Mouse (Mus musculus) kidney, adult 2 months (tissue): Measurements from ENCODE around the gene Lrrk1. TPM values are rescaled to one million over a fixed set of nuclear protein-coding genes. Genes with fewer than 3 reads are reported as not detected.
A peak's percentile ranks its signal among the peaks of the same experiment; 100 is the strongest.

Experiments
- DNase-seq: peaks from one replicate; pipeline ENCODE4 v3.0.0; 2021
- H3K27ac ChIP-seq: fragments of 200-500 bp; 2 replicates; pipeline ENCODE4 v1.5.1; 2012; ENCODE audit warnings: low read depth, low read length, control low read depth, inconsistent platforms; ENCODE audit not compliant: insufficient read depth
- H3K27me3 ChIP-seq: fragments of 200-500 bp; replicated peaks from 2 replicates; pipeline ENCODE4 v1.6.1; 2012; ENCODE audit warnings: mild to moderate bottlenecking, moderate library complexity, low read length, inconsistent platforms; ENCODE audit not compliant: control insufficient read depth, insufficient read depth
- H3K36me3 ChIP-seq: fragments of 200-500 bp; 2 replicates; pipeline ENCODE4 v1.6.1; 2012; ENCODE audit warnings: mild to moderate bottlenecking, moderate library complexity, low read length, inconsistent platforms; ENCODE audit not compliant: control insufficient read depth, insufficient read depth
- H3K4me1 ChIP-seq: fragments of 200-500 bp; 2 replicates; pipeline ENCODE4 v1.6.1; 2011; ENCODE audit warnings: low read length; ENCODE audit not compliant: control insufficient read depth, insufficient read depth
- H3K4me3 ChIP-seq: fragments of 200-500 bp; 2 replicates; pipeline ENCODE4 v1.5.1; 2011; ENCODE audit warnings: mild to moderate bottlenecking, low read depth, low read length, control low read depth; ENCODE audit not compliant: insufficient read depth
- CTCF ChIP-seq: fragments of 200-500 bp; conservative IDR thresholded peaks from 2 replicates; pipeline ENCODE4 v1.5.1; 2011; ENCODE audit warnings: low read depth, mild to moderate bottlenecking, control low read depth, low read length, moderate library complexity, mixed read lengths; ENCODE audit not compliant: insufficient read depth, insufficient read length
- POLR2A ChIP-seq: fragments of 200-500 bp; IDR thresholded peaks from one replicate; pipeline ENCODE4 v1.6.1; 2011; ENCODE audit warnings: low read depth, low read length, control low read depth
- WGBS: fragments of 180-500 bp; shearing (Covaris S2); methylation state at CpG from one replicate; pipeline ENCODE4 v1.1.7; 2018; 5-methylcytosine and 5-hydroxymethylcytosine counted together
- polyA plus RNA-seq: library from polyadenylated mRNA; depleted of rRNA; stranded (reverse); fragments of >200 nt; gene quantifications from 2 replicates; pipeline ENCODE4 v1.2.3, GENCODE M21; 2012

Lrrk1 gene
- polyA plus RNA-seq, 1 experiment, result 17.3 TPM

DNA sequence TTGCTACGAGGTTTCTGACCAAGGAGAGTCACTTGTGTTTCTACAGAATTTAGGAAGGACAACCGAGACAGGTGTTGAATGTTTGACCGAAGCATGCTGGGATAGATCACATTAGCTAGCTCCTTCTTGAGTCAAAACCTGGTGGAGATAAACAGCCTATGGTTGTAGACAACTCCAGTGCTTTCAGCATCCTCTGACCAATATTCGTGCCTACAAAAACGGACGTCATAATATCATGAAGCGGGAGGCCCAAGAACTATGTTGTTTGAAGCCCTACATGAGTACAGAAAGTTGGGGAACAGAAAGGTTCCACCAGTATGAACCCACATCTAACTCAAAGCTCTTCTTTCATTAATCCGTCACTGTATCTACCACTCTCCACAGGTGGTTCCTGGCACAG, 3.3 kb downstream of the Lrrk1 start:
- H3K27ac ChIP-seq, result 0 out of 2 replicates have a peak overlapping the region, but pooled peaks have one; percentile 14
- H3K27me3 ChIP-seq, result no peaks in the 10 kb centered on the region
- no peak for DNase-seq
- H3K4me1 ChIP-seq, result peaks cover 13% of the 10 kb centered on the region; the same call in 1 of the 2 replicates
- H3K4me3 ChIP-seq, result no peak overlapping the region
- WGBS, result 81% methylated on average over 8 of the region's 8 CpGs
- no peaks in the 10 kb centered on the region for H3K36me3 ChIP-seq
- TF ChIP-seq POLR2A (no peak), CTCF (no peak)

DNA sequence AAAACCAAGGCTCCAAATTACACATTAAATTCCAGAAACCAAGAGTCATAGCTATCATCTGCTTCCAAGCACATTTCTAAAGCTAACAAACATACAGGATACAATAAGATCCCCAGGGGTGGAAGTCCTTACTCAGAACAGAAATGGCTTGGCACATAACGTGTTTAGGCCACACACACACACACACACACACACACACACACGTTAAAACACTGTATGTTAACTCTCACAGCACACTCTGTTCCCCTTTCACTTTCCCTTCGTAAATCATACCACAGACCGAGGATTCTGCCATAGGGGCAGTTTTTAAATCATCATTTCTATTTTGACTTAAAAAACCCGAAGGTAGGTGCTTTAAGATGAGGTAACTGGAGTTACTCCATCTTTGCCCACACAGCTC, 3.9 kb downstream of the Lrrk1 start:
- H3K27ac ChIP-seq, result no peak overlapping the region
- WGBS, result 29% methylated on average over 5 of the region's 5 CpGs

DNA sequence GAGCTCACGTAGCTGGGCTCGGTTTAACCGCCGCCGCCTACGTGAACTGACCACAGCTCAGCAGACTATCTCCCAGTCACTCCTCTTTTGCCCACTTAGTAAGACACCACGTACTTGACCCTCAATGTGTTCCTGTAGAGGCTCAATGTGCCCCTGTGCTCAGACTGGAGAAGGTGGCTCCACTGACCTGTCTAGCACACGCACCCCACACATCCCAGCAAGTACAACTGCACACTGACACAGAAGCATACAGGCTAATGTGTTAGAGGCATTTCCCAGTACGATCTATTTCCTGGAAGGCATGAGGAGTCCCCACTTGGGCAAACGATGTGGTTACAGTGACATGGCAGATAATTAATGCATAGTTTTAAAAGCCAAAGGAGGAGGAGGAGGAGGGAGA, 11.6 kb downstream of the Lrrk1 start:
- H3K36me3 ChIP-seq, result no peaks in the 10 kb centered on the region
- 73% methylated on average over 10 of the region's 10 CpGs for WGBS
- DNase-seq, result no peak
- peak overlapping the region; percentile 15 for H3K27ac ChIP-seq
- H3K27me3 ChIP-seq, result no peaks in the 10 kb centered on the region
- TF ChIP-seq POLR2A (no peak), CTCF (no peak)
- H3K4me1 ChIP-seq, result peaks cover 10% of the 10 kb centered on the region
- H3K4me3 ChIP-seq, result no peak overlapping the region

More for the DNA sequence above, 3.9 kb downstream of the Lrrk1 start:
- H3K27me3 ChIP-seq, result no peaks in the 10 kb centered on the region
- H3K4me3 ChIP-seq, result no peak overlapping the region
- TF ChIP-seq CTCF (no peak), POLR2A (no peak)
- peak; percentile 31 for DNase-seq
- no peaks in the 10 kb centered on the region for H3K36me3 ChIP-seq
- peaks cover 13% of the 10 kb centered on the region; the same call in 1 of the 2 replicates for H3K4me1 ChIP-seq

DNA sequence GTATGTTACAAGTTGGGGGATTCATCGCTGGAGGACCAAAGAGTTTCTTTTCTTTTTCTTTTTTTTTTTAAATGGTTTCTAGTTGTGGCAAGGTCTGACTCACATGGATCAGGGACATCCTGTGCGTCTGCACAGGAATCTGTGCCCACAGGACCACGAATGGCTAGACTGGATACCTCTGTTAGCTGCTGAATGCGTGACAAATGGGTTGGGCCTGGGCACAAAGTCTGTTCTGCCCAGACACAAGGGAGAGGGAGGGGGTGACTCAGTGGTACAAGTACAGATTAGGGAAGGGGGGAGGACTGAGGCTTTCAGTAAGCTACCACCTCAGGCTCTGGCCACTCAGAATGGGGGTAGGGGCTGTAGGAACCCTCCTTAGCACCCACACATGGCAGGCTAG, 12.4 kb downstream of the Lrrk1 start:
- WGBS, result 81% methylated on average over 4 of the region's 4 CpGs
- Histone ChIP-seq H3K36me3 (no peaks in the 10 kb centered on the region), H3K4me1 (peaks cover 13% of the 10 kb centered on the region), H3K27ac (no peak overlapping the region; the same call in 1 of the 2 replicates), H3K4me3 (no peak overlapping the region), H3K27me3 (no peaks in the 10 kb centered on the region)
- TF ChIP-seq CTCF (no peak), POLR2A (no peak)
- DNase-seq, result no peak

DNA sequence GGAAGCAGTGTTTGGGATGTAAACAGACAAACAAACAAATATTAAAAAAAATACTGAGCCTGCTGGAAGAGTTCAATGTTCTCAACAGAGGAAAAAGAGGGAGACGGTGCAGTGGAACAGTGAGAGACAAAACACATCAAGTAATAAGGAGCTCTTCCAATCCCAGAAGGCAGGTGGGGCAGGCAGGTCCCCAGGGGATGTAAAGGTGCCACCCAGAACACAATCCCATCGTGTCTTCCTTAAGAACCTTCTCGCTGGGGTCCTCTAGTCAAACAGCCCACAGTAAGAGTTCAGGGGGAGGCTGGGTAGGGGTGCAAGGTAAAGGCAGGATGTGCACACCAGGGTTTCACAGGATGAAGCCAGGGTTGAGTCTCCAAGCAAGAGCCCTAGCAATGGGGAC, 14.8 kb downstream of the Lrrk1 start:
- WGBS, result 96% methylated on average over 3 of the region's 3 CpGs
- no peak for TF ChIP-seq CTCF
- TF ChIP-seq POLR2A, result no peak
- Histone ChIP-seq H3K36me3 (no peaks in the 10 kb centered on the region), H3K4me1 (peaks cover 21% of the 10 kb centered on the region), H3K27me3 (no peaks in the 10 kb centered on the region), H3K27ac (no peak overlapping the region), H3K4me3 (no peak overlapping the region)
- DNase-seq, result no peak

DNA sequence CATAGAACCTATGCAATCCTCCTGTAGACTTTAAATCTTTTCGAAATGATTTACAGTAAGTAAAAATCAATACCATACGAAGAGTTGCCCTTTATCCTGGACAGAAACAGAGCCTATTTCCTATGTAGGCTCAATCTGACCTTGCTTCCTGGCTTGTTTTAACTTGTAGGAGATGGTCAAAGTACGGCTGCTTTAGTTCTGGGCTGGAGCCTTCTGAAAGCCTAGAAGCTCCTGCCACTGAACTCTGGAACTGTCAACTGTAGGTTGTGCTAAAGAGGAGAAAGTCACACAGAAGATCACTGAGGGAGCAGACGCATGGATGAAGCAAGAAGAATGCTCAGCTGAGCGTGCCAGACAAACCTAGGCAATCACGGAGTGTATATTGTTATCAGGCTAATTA, 17.2 kb downstream of the Lrrk1 start:
- TF ChIP-seq CTCF, result no peak
- TF ChIP-seq POLR2A, result no peak
- 66% methylated on average over 6 of the region's 6 CpGs for WGBS
- no peak overlapping the region for H3K4me3 ChIP-seq
- DNase-seq, result peak; percentile 36
- peaks cover 11% of the 10 kb centered on the region for H3K4me1 ChIP-seq
- H3K36me3 ChIP-seq, result no peaks in the 10 kb centered on the region
- peak overlapping the region; percentile 39; the same call in 1 of the 2 replicates for H3K27ac ChIP-seq
- H3K27me3 ChIP-seq, result no peaks in the 10 kb centered on the region

DNA sequence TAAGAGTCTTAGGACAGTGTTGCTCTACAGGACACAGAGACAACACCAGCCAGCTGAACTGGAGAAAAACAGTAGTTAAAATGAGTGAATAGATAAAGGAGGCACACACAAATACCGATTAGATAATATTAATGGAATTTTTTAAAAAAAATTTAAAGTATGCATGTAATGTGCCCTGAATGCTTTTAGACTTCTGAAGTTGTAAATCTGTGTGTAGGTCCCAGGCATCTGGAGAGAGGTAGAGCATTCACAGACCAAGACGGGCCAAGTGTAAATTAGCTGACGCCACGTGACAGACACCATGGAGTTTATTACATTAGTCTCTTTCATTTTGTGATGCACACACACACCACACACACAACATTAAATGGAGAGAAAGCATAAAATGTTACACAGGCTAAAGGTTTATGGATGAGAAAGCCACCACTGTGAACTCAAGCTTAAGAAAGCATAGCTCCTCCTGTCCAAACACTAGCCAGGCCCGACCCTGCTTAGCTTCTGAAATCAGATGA, 18.2 kb downstream of the Lrrk1 start:
- peak overlapping the region; percentile 84 for H3K27ac ChIP-seq
- H3K4me3 ChIP-seq, result no peak overlapping the region
- H3K36me3 ChIP-seq, result no peaks in the 10 kb centered on the region
- peak; percentile 28 for DNase-seq
- peaks cover 11% of the 10 kb centered on the region for H3K4me1 ChIP-seq
- no peaks in the 10 kb centered on the region for H3K27me3 ChIP-seq
- no peak for TF ChIP-seq POLR2A
- no peak for TF ChIP-seq CTCF
- 49% methylated on average over 5 of the region's 5 CpGs for WGBS
